Mouse (Mus musculus) liver, embryonic 16.5 days (tissue): ENCODE results near the gene Cd300lg. TPM values are rescaled to one million over a fixed set of nuclear protein-coding genes. Genes with fewer than 3 reads are reported as not detected.

ENCODE experiments used
- ATAC-seq: fragments of 200-750 bp; cut with Nextera tagmentation; 2 replicates; pipeline ENCODE4 v1.8.0; 2017; ENCODE audit warnings: low read depth, mild to moderate bottlenecking, moderate number of reproducible peaks, moderate library complexity
- H3K27ac ChIP-seq: fragments of 300-500 bp; sonication (generic); 2 replicates; pipeline ENCODE4 v1.5.1; 2014; ENCODE audit warnings: mild to moderate bottlenecking, low read length
- H3K27me3 ChIP-seq: fragments of 300-500 bp; sonication (generic); 2 replicates; pipeline ENCODE4 v1.6.1; 2014; ENCODE audit warnings: low read depth, low read length, mixed read lengths; ENCODE audit not compliant: control insufficient read depth, insufficient read depth
- H3K36me3 ChIP-seq: fragments of 300-500 bp; sonication (generic); 2 replicates; pipeline ENCODE4 v1.6.1; 2014; ENCODE audit warnings: mild to moderate bottlenecking; ENCODE audit not compliant: control insufficient read depth, insufficient read depth
- H3K4me1 ChIP-seq: fragments of 300-500 bp; sonication (generic); 2 replicates; pipeline ENCODE4 v1.6.1; 2014; ENCODE audit warnings: low read depth, low read length, mixed read lengths; ENCODE audit not compliant: control insufficient read depth
- H3K4me2 ChIP-seq: fragments of 300-500 bp; sonication (generic); 2 replicates; pipeline ENCODE4 v1.6.1; 2014; ENCODE audit warnings: low read depth, low read length, mixed read lengths
- H3K4me3 ChIP-seq: fragments of 300-500 bp; sonication (generic); 2 replicates; pipeline ENCODE4 v1.5.1; 2014; ENCODE audit warnings: low read depth, mild to moderate bottlenecking, low read length
- H3K9ac ChIP-seq: fragments of 300-500 bp; sonication (generic); 2 replicates; pipeline ENCODE4 v1.6.1; 2014; ENCODE audit warnings: low read depth, low read length
- H3K9me3 ChIP-seq: fragments of 300-500 bp; sonication (generic); replicated peaks from 2 replicates; pipeline ENCODE4 v1.6.1; 2016; ENCODE audit warnings: low read length; ENCODE audit not compliant: control insufficient read depth
- WGBS: fragments of 180-500 bp; shearing (Covaris S2); extraction: QIAGEN DNeasy Blood & Tissue Kit; methylation state at CpG from one replicate; pipeline ENCODE4 v1.1.7; 2014; ENCODE audit not compliant: insufficient replicate concordance; 5-methylcytosine and 5-hydroxymethylcytosine counted together
- polyA plus RNA-seq: library from polyadenylated mRNA; unstranded; fragments of >200 nt; fragmentation: Nextera tagmentation; extraction: Ambion mirVana; gene quantifications from 2 replicates; pipeline ENCODE4 v1.2.1, GENCODE M21; 2015

Gene Cd300lg
- polyA plus RNA-seq, 1 experiment from 2014 or later: 0.87 TPM

DNA sequence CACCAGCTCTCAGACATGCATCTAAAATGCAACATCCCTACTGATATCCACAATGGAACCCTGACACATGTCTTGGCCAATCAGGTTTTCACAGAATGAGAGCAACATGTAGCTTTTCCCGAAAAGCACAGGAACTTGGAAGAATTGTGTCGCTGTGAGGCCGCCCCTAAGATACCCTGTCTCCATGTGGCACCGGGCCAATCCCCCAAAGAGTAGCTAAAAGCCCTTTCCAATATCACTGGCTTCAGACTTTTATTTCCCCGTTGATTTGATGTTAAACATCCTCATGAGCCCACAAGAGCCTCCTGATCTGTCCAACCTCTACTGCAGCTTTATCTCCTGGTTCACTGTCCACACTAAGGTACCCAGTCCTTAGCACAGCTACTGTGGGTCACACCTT lies 34.6 kb upstream of the Cd300lg start:
- no peaks in the 10 kb centered on the region for H3K36me3 ChIP-seq
- no peak for ATAC-seq
- 72% methylated on average over 5 of the region's 5 CpGs for WGBS

GRCm38 (mm10) chr11:102008372-102008771 lies 32.9 kb upstream of the Cd300lg start:
- H3K27ac ChIP-seq: no peak overlapping the region
- ATAC-seq: no peak
- no peak overlapping the region for H3K4me3 ChIP-seq
- H3K9ac ChIP-seq: no peak overlapping the region
- no peaks in the 10 kb centered on the region for H3K27me3 ChIP-seq
- no peaks in the 10 kb centered on the region for H3K9me3 ChIP-seq
- WGBS: 71% methylated on average over 8 of the region's 8 CpGs
- H3K36me3 ChIP-seq: no peaks in the 10 kb centered on the region
- H3K4me2 ChIP-seq: no peak overlapping the region
- H3K4me1 ChIP-seq: no peaks in the 10 kb centered on the region

More for the DNA sequence above, 34.6 kb upstream of the Cd300lg start:
- H3K27ac ChIP-seq: no peak overlapping the region
- no peak overlapping the region for H3K9ac ChIP-seq
- no peak overlapping the region for H3K4me3 ChIP-seq
- no peak overlapping the region for H3K4me2 ChIP-seq
- no peaks in the 10 kb centered on the region for H3K27me3 ChIP-seq
- no peaks in the 10 kb centered on the region for H3K4me1 ChIP-seq
- H3K9me3 ChIP-seq: no peaks in the 10 kb centered on the region

GRCm38 (mm10) chr11:102008954-102009637 lies 32.2 kb upstream of the Cd300lg start:
- ATAC-seq: peak; percentile 11; the same call in 1 of the 2 replicates
- H3K27me3 ChIP-seq: no peaks in the 10 kb centered on the region
- H3K4me3 ChIP-seq: no peak overlapping the region
- no peak overlapping the region for H3K4me2 ChIP-seq
- H3K27ac ChIP-seq: no peak overlapping the region
- H3K36me3 ChIP-seq: no peaks in the 10 kb centered on the region
- H3K4me1 ChIP-seq: no peaks in the 10 kb centered on the region
- no peaks in the 10 kb centered on the region for H3K9me3 ChIP-seq
- WGBS: 52% methylated on average over 15 of the region's 15 CpGs
- no peak overlapping the region for H3K9ac ChIP-seq

GRCm38 (mm10) chr11:102010140-102010539 lies 31.2 kb upstream of the Cd300lg start:
- Histone ChIP-seq H3K4me3 (no peak overlapping the region), H3K4me2 (no peak overlapping the region), H3K4me1 (no peaks in the 10 kb centered on the region), H3K27ac (no peak overlapping the region), H3K27me3 (no peaks in the 10 kb centered on the region), H3K9ac (no peak overlapping the region), H3K36me3 (no peaks in the 10 kb centered on the region), H3K9me3 (no peaks in the 10 kb centered on the region)
- ATAC-seq: no peak
- WGBS: 75% methylated on average over 13 of the region's 13 CpGs

- WGBS: 69% methylated on average over 8 of the region's 8 CpGs
- no peaks in the 10 kb centered on the region for H3K36me3 ChIP-seq
Observed at GRCm38 (mm10) chr11:102011510-102011909, 29.8 kb upstream of the Cd300lg start.

GRCm38 (mm10) chr11:102013201-102013600 lies 28.1 kb upstream of the Cd300lg start:
- Histone ChIP-seq H3K27me3 (no peaks in the 10 kb centered on the region), H3K4me2 (no peak overlapping the region), H3K27ac (no peak overlapping the region), H3K9ac (no peak overlapping the region), H3K4me1 (no peaks in the 10 kb centered on the region), H3K36me3 (no peaks in the 10 kb centered on the region), H3K9me3 (no peaks in the 10 kb centered on the region), H3K4me3 (no peak overlapping the region)
- ATAC-seq: no peak
- WGBS: 73% methylated on average over 8 of the region's 8 CpGs

More at GRCm38 (mm10) chr11:102011510-102011909, 29.8 kb upstream of the Cd300lg start:
- H3K9me3 ChIP-seq: no peaks in the 10 kb centered on the region
- ATAC-seq: no peak
- H3K27ac ChIP-seq: no peak overlapping the region
- H3K4me3 ChIP-seq: no peak overlapping the region
- H3K4me2 ChIP-seq: no peak overlapping the region
- no peaks in the 10 kb centered on the region for H3K27me3 ChIP-seq
- no peak overlapping the region for H3K9ac ChIP-seq
- H3K4me1 ChIP-seq: no peaks in the 10 kb centered on the region

GRCm38 (mm10) chr11:102015472-102015871 lies 25.8 kb upstream of the Cd300lg start:
- Histone ChIP-seq H3K9me3 (no peaks in the 10 kb centered on the region), H3K27ac (no peak overlapping the region), H3K36me3 (no peaks in the 10 kb centered on the region), H3K4me3 (no peak overlapping the region), H3K4me2 (no peak overlapping the region), H3K9ac (no peak overlapping the region), H3K4me1 (no peaks in the 10 kb centered on the region), H3K27me3 (no peaks in the 10 kb centered on the region)
- ATAC-seq: no peak
- WGBS: 60% methylated on average over 6 of the region's 6 CpGs

GRCm38 (mm10) chr11:102016136-102016535 lies 25.2 kb upstream of the Cd300lg start:
- WGBS: 81% methylated on average over 1 of the region's 1 CpGs
- Histone ChIP-seq H3K9ac (no peak overlapping the region), H3K9me3 (no peaks in the 10 kb centered on the region), H3K27me3 (no peaks in the 10 kb centered on the region), H3K36me3 (no peaks in the 10 kb centered on the region), H3K4me3 (no peak overlapping the region), H3K4me2 (no peak overlapping the region), H3K4me1 (no peaks in the 10 kb centered on the region), H3K27ac (no peak overlapping the region)
- ATAC-seq: no peak

GRCm38 (mm10) chr11:102019736-102020135 lies 21.6 kb upstream of the Cd300lg start:
- ATAC-seq: no peak
- Histone ChIP-seq H3K4me2 (no peak overlapping the region), H3K9me3 (no peaks in the 10 kb centered on the region), H3K27me3 (peaks cover under 1% of the 10 kb centered on the region; the same call in 1 of the 2 replicates), H3K4me3 (no peak overlapping the region), H3K9ac (no peak overlapping the region), H3K4me1 (no peaks in the 10 kb centered on the region), H3K36me3 (no peaks in the 10 kb centered on the region), H3K27ac (no peak overlapping the region)
- 61% methylated on average over 9 of the region's 9 CpGs for WGBS
